Mouse (Mus musculus) left cerebral cortex, postnatal 14 days (tissue): Measurements from ENCODE around the gene Trex2. TPM values are rescaled to one million over a fixed set of nuclear protein-coding genes. Genes with fewer than 3 reads are reported as not detected.
"Not testable (repeated sequence)": the region's sequence is repeated elsewhere in the genome, so short reads cannot be mapped to it uniquely, and the experiment has no call there.

ENCODE experiments used
- DNase-seq, 2 experiments: peaks; one replicate each; pipeline ENCODE4 v3.0.0; 2021 to 2022; ENCODE audit warnings: low spot score in 2 of 2, mixed read lengths in 1 of 2
- intact Hi-C: fragments of 180-260 bp; cut with DNase I; formaldehyde crosslinking; loops from one replicate; pipeline ENCODE4 v1.15.1; 2025
- total RNA-seq, 2 experiments: library from RNA; stranded (reverse); gene quantifications; 2 replicates each; pipeline ENCODE4 v1.2.3; 2021

The Trex2 gene
- total RNA-seq, 2 experiments from 2014 or later, result not detected

GRCm38 (mm10) chrX:73451949-73452348 lies 16.8 kb upstream of the Trex2 start:
- intact Hi-C loops, result loop anchor here (5.0 kb wide), 1 partner anchor 35 kb away; no protein-coding TSS in a partner anchor
- DNase-seq, result peak; percentile 33 to 67

GRCm38 (mm10) chrX:73441428-73441827 lies 6.3 kb upstream of the Trex2 start:
- intact Hi-C loops, result no loop called here
- no peak for DNase-seq

- DNase-seq, result no peak
- intact Hi-C loops, result no loop called here
These were observed 2.3 kb downstream of the Trex2 start for GRCm38 (mm10) chrX:73432850-73433249.

GRCm38 (mm10) chrX:73430036-73430435 lies 5.1 kb downstream of the Trex2 start:
- peak; percentile 4 to 5 for DNase-seq

DNA sequence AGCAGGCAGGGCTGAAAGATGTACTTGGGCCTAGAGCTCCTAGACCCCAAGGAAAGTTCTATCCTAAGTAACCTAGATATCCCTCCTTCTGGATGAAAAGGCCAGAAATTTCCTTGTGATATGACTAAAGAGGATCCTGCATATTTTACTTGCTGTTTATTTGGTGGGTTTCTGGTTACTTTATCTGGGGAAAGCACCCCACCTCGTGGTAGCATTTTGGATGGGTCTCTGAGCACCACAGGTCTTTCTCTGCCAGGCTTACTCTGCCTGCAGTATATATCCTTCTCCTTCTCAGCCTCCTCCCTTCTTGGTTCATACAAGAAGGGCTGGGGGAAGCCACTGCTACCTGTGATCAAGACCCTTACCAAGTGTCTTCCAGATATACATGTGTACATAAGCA lies 22.4 kb downstream of the Trex2 start:
- intact Hi-C loops, result no loop called here
- DNase-seq, result peak; percentile 11 to 25

More at GRCm38 (mm10) chrX:73430036-73430435, 5.1 kb downstream of the Trex2 start:
- intact Hi-C loops, result no loop called here

GRCm38 (mm10) chrX:73410880-73411517 lies 24.1 kb downstream of the Trex2 start, which contains the start of gene Zfp92:
TSS of gene Zfp92 (plus strand) at chrX:73411096.
- intact Hi-C loops, result no loop called here

GRCm38 (mm10) chrX:73401616-73402015 lies 33.5 kb downstream of the Trex2 start:
- intact Hi-C loops, result no loop called here
- DNase-seq, result no peak

More at GRCm38 (mm10) chrX:73410880-73411517, 24.1 kb downstream of the Trex2 start, which contains the start of gene Zfp92:
- DNase-seq, result peak in 1 of 2 experiments; percentile 9

- DNase-seq, result no peak
- intact Hi-C loops, result no loop called here
These were observed 34.2 kb downstream of the Trex2 start for GRCm38 (mm10) chrX:73400951-73401350.

- intact Hi-C loops, DNase-seq: not testable (repeated sequence)
These were observed 36.5 kb downstream of the Trex2 start, which contains the start of gene Gm18336 for GRCm38 (mm10) chrX:73398636-73399035. TSS of gene Gm18336 (minus strand) at chrX:73398736.

- no peak for DNase-seq
- intact Hi-C loops, result no loop called here
These were observed 38.7 kb downstream of the Trex2 start for GRCm38 (mm10) chrX:73396446-73396845.

- intact Hi-C loops, result no loop called here
- no peak for DNase-seq
These were observed 43.7 kb downstream of the Trex2 start for GRCm38 (mm10) chrX:73391481-73391880.

DNA sequence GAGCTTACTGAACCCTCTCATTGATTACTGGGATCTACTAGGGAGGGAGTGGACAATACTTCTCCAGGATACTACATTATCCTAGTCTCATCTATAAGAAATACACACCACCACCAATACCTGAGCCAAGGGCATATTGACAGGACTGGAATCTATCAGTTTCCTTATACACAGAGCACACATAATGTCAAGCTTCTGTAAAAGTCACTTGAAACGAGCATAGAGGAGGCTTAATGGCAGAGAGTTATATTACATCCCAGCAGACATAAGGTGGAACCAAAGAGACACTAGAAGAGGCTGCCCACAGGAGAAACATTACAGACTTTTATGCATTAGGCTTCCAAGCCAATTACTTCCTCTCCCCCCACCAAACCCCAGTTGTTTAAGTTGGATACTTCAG lies 50.2 kb downstream of the Trex2 start:
- DNase-seq, result no peak
- intact Hi-C loops, result no loop called here

DNA sequence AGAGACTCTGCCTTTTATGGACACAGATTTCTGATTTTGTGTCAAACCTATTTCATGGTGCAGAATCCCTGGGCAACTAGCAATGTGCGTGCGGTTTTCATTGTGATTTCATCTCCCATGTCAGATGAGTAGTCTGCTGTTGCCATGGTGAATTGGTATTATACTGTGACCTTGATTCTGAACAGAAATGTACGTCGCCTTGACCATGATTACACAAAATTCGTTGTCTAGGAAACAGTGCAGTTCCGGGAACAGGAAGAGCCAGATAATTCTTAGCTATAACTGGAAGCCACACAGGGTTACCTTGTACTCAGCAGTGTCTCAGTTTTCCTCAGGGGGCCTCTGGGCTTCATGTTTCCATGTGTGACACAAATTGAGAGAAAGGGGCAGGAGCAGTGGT lies 50.7 kb downstream of the Trex2 start:
- intact Hi-C loops, result no loop called here
- peak; percentile 3 to 28 for DNase-seq

Other genes with a start within 250 kb of the Trex2 start
- 10 to 100 TPM in 1 of 2 experiments, 1 to 10 TPM in 1; 4.3 to 11.2 TPM for gene Xlr3b, start 243.1 kb downstream of the Trex2 start, total RNA-seq
- gene Xlr4b, start 221.0 kb downstream of the Trex2 start, total RNA-seq, result 1 to 10 TPM in 1 of 2 experiments, not detected in 1; 1.5 TPM
- gene F8a, start 207.1 kb downstream of the Trex2 start, total RNA-seq, result 10 to 100 TPM; 14.6 to 14.7 TPM
- gene Xlr4c, start 192.2 kb downstream of the Trex2 start, total RNA-seq, result not detected
- not detected for gene Xlr3c, start 170.0 kb downstream of the Trex2 start, total RNA-seq
- gene Xlr5a, start 142.4 kb downstream of the Trex2 start, total RNA-seq, result not detected
- not detected for gene Xlr5c, start 142.4 kb downstream of the Trex2 start, total RNA-seq
- not detected for gene Gm45015, start 98.5 kb downstream of the Trex2 start, total RNA-seq
- gene Zfp275, start 92.7 kb downstream of the Trex2 start, total RNA-seq, result 10 to 100 TPM; 16.2 to 17.9 TPM
- under 1 TPM; 0.15 TPM for gene Gm18336, start 36.6 kb downstream of the Trex2 start, total RNA-seq
- gene Zfp92, start 24.2 kb downstream of the Trex2 start, total RNA-seq, result 1 to 10 TPM; 1.5 to 2.1 TPM
- 1 to 10 TPM; 8.6 TPM for gene Haus7, start 23.7 kb upstream of the Trex2 start, total RNA-seq
- gene Bgn, start 48.3 kb upstream of the Trex2 start, total RNA-seq, result 10 to 100 TPM; 27.0 to 29.0 TPM
- 10 to 100 TPM; 77.4 to 83.1 TPM for gene Atp2b3, start 67.7 kb upstream of the Trex2 start, total RNA-seq
- gene Dusp9, start 204.1 kb upstream of the Trex2 start, total RNA-seq, result under 1 TPM; 0.79 to 0.82 TPM
- gene Pnck, start 224.8 kb upstream of the Trex2 start, total RNA-seq, result 100 to 1,000 TPM; 145 to 153 TPM
- 10 to 100 TPM; 85.8 to 86.1 TPM for gene Slc6a8, start 237.8 kb upstream of the Trex2 start, total RNA-seq